Mouse (Mus musculus): ENCODE results near the gene Chrna3.

Gene Chrna3

DNA sequence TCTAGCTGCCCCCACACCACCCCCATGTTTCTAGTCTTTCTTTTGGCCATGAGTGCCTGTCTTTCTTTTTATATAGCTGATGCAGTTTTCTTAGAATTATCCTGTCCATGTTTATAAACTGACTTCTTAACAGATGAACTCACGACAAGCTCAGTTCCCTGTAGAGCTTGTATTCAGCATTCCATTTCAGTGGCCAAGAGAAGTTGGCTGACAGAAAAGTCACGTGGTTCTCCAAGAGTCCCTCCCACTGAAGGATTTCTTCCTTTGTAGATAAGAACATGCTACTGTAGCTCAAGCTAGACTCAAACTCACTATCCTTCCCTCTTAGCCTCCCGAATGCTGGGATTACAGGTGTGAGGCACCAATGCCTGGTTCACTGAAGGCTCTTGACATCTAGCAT lies 9.4 kb downstream of the Chrna3 start:
- in situ Hi-C loops (cut with MboI; ENCODE audit: low pct_unique_long_range_greater_than_20kb in 1 of 2, low sequenced_read_pairs in 2 of 2, unreplicated experiment in 1 of 2) = no loop called here

- in situ Hi-C loops (cut with MboI; ENCODE audit: low pct_unique_long_range_greater_than_20kb in 1 of 2, low sequenced_read_pairs in 2 of 2, unreplicated experiment in 1 of 2) = no loop called here
These were observed 15.6 kb downstream of the Chrna3 start for GRCm38 (mm10) chr9:55010588-55011350.

- in situ Hi-C loops (cut with MboI; ENCODE audit: low pct_unique_long_range_greater_than_20kb in 1 of 2, low sequenced_read_pairs in 2 of 2, unreplicated experiment in 1 of 2) = no loop called here
These were observed 16.7 kb downstream of the Chrna3 start for GRCm38 (mm10) chr9:55009692-55010091.

GRCm38 (mm10) chr9:55003609-55004008 lies 22.8 kb downstream of the Chrna3 start:
- in situ Hi-C loops (cut with MboI; ENCODE audit: low pct_unique_long_range_greater_than_20kb in 1 of 2, low sequenced_read_pairs in 2 of 2, unreplicated experiment in 1 of 2) = no loop called here

DNA sequence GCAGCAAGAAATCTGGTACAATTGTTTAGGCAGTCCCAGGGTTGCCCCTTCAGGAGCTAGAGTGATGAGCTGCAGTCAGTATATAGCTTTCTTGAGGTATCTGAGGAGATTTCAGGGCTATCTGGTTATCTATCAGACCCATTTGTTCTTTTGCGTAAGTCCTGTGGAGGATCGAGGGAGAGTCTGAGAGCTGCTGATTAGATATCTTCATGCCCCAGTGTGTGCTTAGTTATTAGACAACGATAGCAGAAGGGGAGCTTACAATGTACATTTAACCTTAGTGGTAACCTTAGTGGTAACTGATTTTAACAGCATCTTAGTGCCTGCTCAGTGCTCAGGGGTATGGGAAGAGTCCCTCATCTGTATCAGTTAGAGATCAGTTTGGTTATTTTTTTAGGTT lies 30.7 kb downstream of the Chrna3 start:
- in situ Hi-C loops (cut with MboI; ENCODE audit: low pct_unique_long_range_greater_than_20kb in 1 of 2, low sequenced_read_pairs in 2 of 2, unreplicated experiment in 1 of 2) = no loop called here

- in situ Hi-C loops (cut with MboI; ENCODE audit: low pct_unique_long_range_greater_than_20kb in 1 of 2, low sequenced_read_pairs in 2 of 2, unreplicated experiment in 1 of 2) = no loop called here
These were observed 32.0 kb downstream of the Chrna3 start for GRCm38 (mm10) chr9:54994381-54994780.

GRCm38 (mm10) chr9:54990362-54990761 lies 36.0 kb downstream of the Chrna3 start:
- in situ Hi-C loops (cut with MboI; ENCODE audit: low pct_unique_long_range_greater_than_20kb in 1 of 2, low sequenced_read_pairs in 2 of 2, unreplicated experiment in 1 of 2) = no loop called here

DNA sequence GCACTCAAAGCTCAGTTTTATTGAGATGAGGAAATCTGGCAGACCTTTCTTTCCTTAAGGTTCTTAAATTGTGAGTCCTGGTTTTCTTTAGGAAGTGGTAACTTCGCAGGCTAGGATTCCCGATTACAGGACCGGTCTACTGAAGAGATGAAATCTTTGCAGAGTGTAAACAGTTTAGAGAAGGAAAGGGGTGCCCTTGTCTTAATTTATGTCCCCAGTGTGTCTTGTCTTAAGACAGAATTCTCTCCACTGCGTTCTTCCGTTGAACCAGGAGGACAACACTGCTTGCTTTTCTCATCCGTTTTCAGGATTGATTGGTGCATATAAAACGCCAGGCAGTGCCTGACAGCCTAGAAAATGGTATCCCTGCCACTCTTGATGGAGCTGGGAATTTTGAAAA lies 44.0 kb downstream of the Chrna3 start:
- in situ Hi-C loops (cut with MboI; ENCODE audit: low pct_unique_long_range_greater_than_20kb in 1 of 2, low sequenced_read_pairs in 2 of 2, unreplicated experiment in 1 of 2) = no loop called here

DNA sequence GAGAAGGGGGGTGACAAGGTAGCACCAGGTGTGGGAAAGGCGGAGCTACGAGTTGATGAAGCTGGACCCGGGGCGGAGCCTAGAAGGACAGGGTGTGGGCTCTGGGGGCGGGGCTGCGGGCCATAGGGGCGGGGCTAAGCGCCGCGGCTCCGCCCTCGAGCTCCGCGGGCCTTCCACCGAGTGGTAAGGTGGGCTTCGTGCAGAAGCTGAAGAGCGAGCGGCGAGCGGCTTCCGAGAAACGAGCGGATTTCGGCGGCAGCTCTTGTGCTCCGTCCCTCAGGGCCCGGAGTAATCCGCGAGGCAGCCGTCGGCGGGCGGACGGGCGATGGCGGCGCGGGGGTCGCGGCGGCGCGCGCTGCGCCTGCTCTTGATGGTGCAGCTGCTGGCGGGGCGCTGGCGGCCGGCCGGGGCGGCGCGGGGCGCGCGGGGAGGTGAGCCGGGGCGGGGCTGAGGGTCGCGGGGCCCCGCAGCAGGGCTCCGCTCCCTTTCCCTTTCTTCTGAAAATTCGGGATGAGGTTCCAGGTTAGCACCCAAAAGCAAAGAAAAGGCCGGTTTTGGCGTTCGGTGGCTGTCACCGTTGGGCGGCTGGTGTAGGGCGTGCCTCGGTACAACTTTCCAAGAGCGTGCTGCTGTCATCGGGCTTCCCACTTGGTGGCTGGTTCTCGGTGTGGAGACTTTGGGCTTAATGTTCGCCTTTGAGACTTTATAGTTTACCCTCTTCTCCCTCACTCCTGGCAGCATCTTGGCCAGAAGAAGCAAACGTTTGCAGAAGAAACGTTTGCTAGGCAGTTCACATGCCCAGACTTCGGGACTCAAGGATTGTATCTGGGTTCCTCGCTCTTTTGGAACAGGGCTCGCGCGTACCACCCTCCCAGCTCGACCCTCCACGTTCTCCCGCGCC lies 44.8 kb downstream of the Chrna3 start:
- in situ Hi-C loops (cut with MboI; ENCODE audit: low pct_unique_long_range_greater_than_20kb in 1 of 2, low sequenced_read_pairs in 2 of 2, unreplicated experiment in 1 of 2) = no loop called here

- in situ Hi-C loops (cut with MboI; ENCODE audit: low pct_unique_long_range_greater_than_20kb in 1 of 2, low sequenced_read_pairs in 2 of 2, unreplicated experiment in 1 of 2) = no loop called here
These were observed 45.7 kb downstream of the Chrna3 start, which contains the start of gene Chrna5 for GRCm38 (mm10) chr9:54980674-54981073. Gene Chrna5 (plus strand): TSS chr9:54980880.

DNA sequence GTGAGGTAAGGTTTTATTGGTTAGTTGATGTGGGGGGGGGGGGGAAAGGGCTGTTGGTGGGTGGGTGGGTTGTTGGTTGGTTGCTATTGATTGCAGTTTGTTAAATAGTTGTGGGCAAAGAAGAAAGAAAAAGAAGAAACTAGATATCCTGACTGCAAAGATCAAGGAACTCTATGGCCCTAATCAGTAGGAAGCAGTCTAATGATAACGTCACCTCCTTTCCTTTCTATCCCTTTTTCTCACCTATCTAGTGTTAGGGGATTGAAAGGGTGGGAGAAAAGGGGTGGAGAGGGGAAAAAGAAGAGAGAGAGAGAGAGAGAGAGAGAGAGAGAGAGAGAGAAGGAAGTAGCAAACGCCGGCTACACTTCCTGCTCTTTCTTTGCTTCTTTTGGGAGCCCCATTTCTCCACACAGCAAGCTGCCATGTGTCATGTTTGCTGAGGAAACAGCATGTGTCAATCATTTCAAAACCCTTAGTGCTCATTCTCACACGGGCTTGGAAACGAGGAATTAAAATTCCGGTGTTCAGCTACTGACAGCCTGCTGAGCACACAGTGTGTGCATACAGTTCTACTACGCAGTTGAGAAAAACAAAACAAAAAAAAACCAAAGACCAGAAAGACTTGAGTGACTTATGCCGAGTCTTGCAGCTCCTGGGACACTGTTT lies 56.3 kb downstream of the Chrna3 start:
- in situ Hi-C loops (cut with MboI; ENCODE audit: low pct_unique_long_range_greater_than_20kb in 1 of 2, low sequenced_read_pairs in 2 of 2, unreplicated experiment in 1 of 2) = no loop called here

GRCm38 (mm10) chr9:54963669-54964068 lies 62.7 kb downstream of the Chrna3 start:
- in situ Hi-C loops (cut with MboI; ENCODE audit: low pct_unique_long_range_greater_than_20kb in 1 of 2, low sequenced_read_pairs in 2 of 2, unreplicated experiment in 1 of 2) = no loop called here

GRCm38 (mm10) chr9:54961059-54961458 lies 65.3 kb downstream of the Chrna3 start:
- in situ Hi-C loops (cut with MboI; ENCODE audit: low pct_unique_long_range_greater_than_20kb in 1 of 2, low sequenced_read_pairs in 2 of 2, unreplicated experiment in 1 of 2) = no loop called here
